Mouse (Mus musculus) hindbrain, embryonic 12.5 days (tissue): ENCODE data around the gene Sh3bp4. TPM values are rescaled to one million over a fixed set of nuclear protein-coding genes. Genes with fewer than 3 reads are reported as not detected.

Source experiments
- ATAC-seq: fragments of 200-750 bp; cut with Nextera tagmentation; 2 replicates; pipeline ENCODE4 v1.8.0; 2017; ENCODE audit warnings: moderate TSS enrichment; ENCODE audit not compliant: low FRiP score
- H3K27ac ChIP-seq: fragments of 300-500 bp; sonication (generic); 2 replicates; pipeline ENCODE4 v1.5.1; 2016; ENCODE audit warnings: mild to moderate bottlenecking
- H3K27me3 ChIP-seq: fragments of 300-500 bp; sonication (generic); 2 replicates; pipeline ENCODE4 v1.6.1; 2016; ENCODE audit warnings: mild to moderate bottlenecking
- H3K36me3 ChIP-seq: fragments of 300-500 bp; sonication (generic); 2 replicates; pipeline ENCODE4 v1.6.1; 2016; ENCODE audit warnings: mild to moderate bottlenecking
- H3K4me1 ChIP-seq: fragments of 300-500 bp; sonication (generic); 2 replicates; pipeline ENCODE4 v1.6.1; 2016
- H3K4me2 ChIP-seq: fragments of 300-500 bp; sonication (generic); replicated peaks from 2 replicates; pipeline ENCODE4 v1.6.1; 2016; ENCODE audit warnings: mild to moderate bottlenecking
- H3K4me3 ChIP-seq: fragments of 300-500 bp; sonication (generic); 2 replicates; pipeline ENCODE4 v1.5.1; 2016; ENCODE audit warnings: mild to moderate bottlenecking
- H3K9ac ChIP-seq: fragments of 300-500 bp; sonication (generic); 2 replicates; pipeline ENCODE4 v1.6.1; 2016; ENCODE audit warnings: mild to moderate bottlenecking, moderate library complexity
- H3K9me3 ChIP-seq: fragments of 300-500 bp; sonication (generic); replicated peaks from 2 replicates; pipeline ENCODE4 v1.6.1; 2016; ENCODE audit warnings: mild to moderate bottlenecking
- WGBS: fragments of 180-500 bp; shearing (Covaris S2); methylation state at CpG from one replicate; pipeline ENCODE4 v1.1.7; 2016; 5-methylcytosine and 5-hydroxymethylcytosine counted together
- polyA plus RNA-seq: library from polyadenylated mRNA; unstranded; fragments of >200 nt; fragmentation: Nextera tagmentation; extraction: Ambion mirVana; gene quantifications from 2 replicates; pipeline ENCODE4 v1.2.1, GENCODE M21; 2016

Gene Sh3bp4
- polyA plus RNA-seq, 1 experiment from 2014 or later, result 28.0 TPM

DNA sequence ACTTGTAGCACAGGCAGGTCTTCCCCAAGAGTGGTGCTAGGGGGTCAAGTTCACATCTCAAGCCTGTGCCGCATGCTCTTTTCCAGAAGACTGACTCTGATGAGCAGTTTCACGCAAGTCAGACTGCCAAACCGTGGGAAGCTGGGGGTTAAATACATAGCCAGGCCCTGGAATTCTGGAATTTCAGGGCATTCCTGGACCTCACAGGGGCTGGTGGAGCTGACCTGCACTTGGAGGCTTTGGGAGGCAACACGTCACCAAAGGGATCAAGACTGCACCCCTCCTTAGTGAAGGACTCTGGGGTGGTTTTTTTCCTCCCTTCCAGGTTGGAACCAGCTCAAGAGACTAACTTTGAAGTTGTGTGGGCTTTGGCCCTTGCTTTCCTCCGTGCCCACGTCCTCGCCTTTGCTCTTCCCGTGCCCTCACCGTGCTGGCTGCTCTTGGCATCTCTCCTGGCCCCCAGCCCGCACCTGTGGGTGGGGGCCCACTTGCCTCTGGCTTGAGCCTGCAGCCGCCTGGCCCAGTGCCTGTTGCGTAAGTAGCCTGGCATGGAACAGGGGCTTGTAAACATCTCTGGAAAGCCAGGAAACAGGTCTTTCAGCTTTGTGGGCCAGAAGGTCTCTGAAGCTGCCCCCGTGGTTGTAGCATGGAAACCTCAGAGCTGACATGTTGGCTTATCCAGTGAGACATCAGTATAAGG is 34.0 kb downstream of the Sh3bp4 start:
- WGBS, result 78% methylated on average over 13 of the region's 13 CpGs

GRCm38 (mm10) chr1:89105891-89106830 is 35.9 kb downstream of the Sh3bp4 start:
- ATAC-seq, result no peak
- Histone ChIP-seq H3K27me3 (no peaks in the 10 kb centered on the region), H3K9ac (no peak overlapping the region), H3K4me3 (no peak overlapping the region), H3K27ac (no peak overlapping the region), H3K9me3 (no peaks in the 10 kb centered on the region), H3K4me2 (no peak overlapping the region), H3K4me1 (peaks cover 72% of the 10 kb centered on the region), H3K36me3 (no peaks in the 10 kb centered on the region)
- 90% methylated on average over 18 of the region's 18 CpGs for WGBS

More for the DNA sequence above, 34.0 kb downstream of the Sh3bp4 start:
- no peak overlapping the region for H3K4me3 ChIP-seq
- no peak overlapping the region for H3K4me2 ChIP-seq
- no peaks in the 10 kb centered on the region for H3K27me3 ChIP-seq
- peaks cover 64% of the 10 kb centered on the region for H3K4me1 ChIP-seq
- H3K27ac ChIP-seq, result no peak overlapping the region
- no peaks in the 10 kb centered on the region for H3K36me3 ChIP-seq
- ATAC-seq, result no peak
- H3K9ac ChIP-seq, result no peak overlapping the region
- no peaks in the 10 kb centered on the region for H3K9me3 ChIP-seq

GRCm38 (mm10) chr1:89107466-89107865 is 37.3 kb downstream of the Sh3bp4 start:
- Histone ChIP-seq H3K36me3 (no peaks in the 10 kb centered on the region), H3K27me3 (no peaks in the 10 kb centered on the region), H3K4me3 (no peak overlapping the region), H3K4me2 (no peak overlapping the region), H3K9ac (no peak overlapping the region), H3K4me1 (peaks cover 68% of the 10 kb centered on the region), H3K27ac (no peak overlapping the region), H3K9me3 (no peaks in the 10 kb centered on the region)
- no peak for ATAC-seq
- WGBS, result 62% methylated on average over 6 of the region's 6 CpGs

- Histone ChIP-seq H3K9ac (no peak overlapping the region), H3K27me3 (no peaks in the 10 kb centered on the region), H3K9me3 (no peaks in the 10 kb centered on the region), H3K4me2 (no peak overlapping the region), H3K4me3 (no peak overlapping the region), H3K36me3 (no peaks in the 10 kb centered on the region), H3K4me1 (peaks cover 60% of the 10 kb centered on the region), H3K27ac (peak overlapping the region; percentile 30; the same call in 1 of the 2 replicates)
- WGBS, result 15% methylated on average over 6 of the region's 6 CpGs
- 0 out of 2 replicates have a peak, but pooled peaks have one; percentile 20 for ATAC-seq
Measured at GRCm38 (mm10) chr1:89108340-89108896, 38.2 kb downstream of the Sh3bp4 start.

- H3K4me2 ChIP-seq, result no peak overlapping the region
- H3K9me3 ChIP-seq, result no peaks in the 10 kb centered on the region
- peaks cover 47% of the 10 kb centered on the region for H3K4me1 ChIP-seq
- WGBS, result 58% methylated on average over 7 of the region's 7 CpGs
- H3K36me3 ChIP-seq, result no peaks in the 10 kb centered on the region
- H3K27me3 ChIP-seq, result no peaks in the 10 kb centered on the region
- no peak overlapping the region for H3K9ac ChIP-seq
- H3K27ac ChIP-seq, result no peak overlapping the region
- no peak overlapping the region for H3K4me3 ChIP-seq
- ATAC-seq, result no peak
Measured at GRCm38 (mm10) chr1:89109767-89110166, 39.6 kb downstream of the Sh3bp4 start.

- Histone ChIP-seq H3K4me1 (peaks cover 39% of the 10 kb centered on the region), H3K36me3 (no peaks in the 10 kb centered on the region), H3K9me3 (no peaks in the 10 kb centered on the region), H3K27me3 (no peaks in the 10 kb centered on the region), H3K4me2 (no peak overlapping the region), H3K4me3 (no peak overlapping the region), H3K9ac (no peak overlapping the region), H3K27ac (no peak overlapping the region)
- 89% methylated on average over 6 of the region's 6 CpGs for WGBS
- no peak for ATAC-seq
Measured at GRCm38 (mm10) chr1:89110767-89111534, 40.7 kb downstream of the Sh3bp4 start.

- Histone ChIP-seq H3K27me3 (no peaks in the 10 kb centered on the region), H3K9me3 (no peaks in the 10 kb centered on the region), H3K4me3 (no peak overlapping the region), H3K4me2 (no peak overlapping the region), H3K9ac (no peak overlapping the region), H3K36me3 (no peaks in the 10 kb centered on the region), H3K4me1 (peaks cover 26% of the 10 kb centered on the region), H3K27ac (no peak overlapping the region)
- WGBS, result 92% methylated on average over 1 of the region's 1 CpGs
- no peak for ATAC-seq
Measured at GRCm38 (mm10) chr1:89112544-89112943, 42.3 kb downstream of the Sh3bp4 start.

DNA sequence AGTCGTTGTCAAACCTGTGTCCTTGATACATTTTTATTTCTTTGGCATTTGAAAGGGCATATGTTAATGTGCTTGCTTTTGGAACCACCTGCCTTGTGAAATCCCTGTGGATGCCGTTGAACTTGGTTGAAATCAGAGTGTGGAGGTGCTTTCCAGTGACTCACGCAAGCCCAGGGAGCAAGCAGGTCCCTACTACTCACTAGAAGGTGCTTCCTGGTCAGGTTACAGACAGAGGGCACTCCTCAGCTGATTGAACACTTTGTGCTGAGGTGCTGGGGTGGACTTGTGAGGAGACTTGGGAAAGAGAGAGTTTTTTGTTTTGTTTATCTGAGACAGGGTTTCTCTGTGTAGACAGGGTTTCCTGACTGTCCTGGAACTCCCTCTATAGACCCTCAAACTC is 43.5 kb downstream of the Sh3bp4 start:
- no peak overlapping the region for H3K4me3 ChIP-seq
- H3K27me3 ChIP-seq, result no peaks in the 10 kb centered on the region
- H3K36me3 ChIP-seq, result no peaks in the 10 kb centered on the region
- no peak overlapping the region for H3K27ac ChIP-seq
- H3K9ac ChIP-seq, result no peak overlapping the region
- no peaks in the 10 kb centered on the region for H3K9me3 ChIP-seq
- WGBS, result 94% methylated on average over 3 of the region's 3 CpGs
- peaks cover 18% of the 10 kb centered on the region for H3K4me1 ChIP-seq
- no peak for ATAC-seq
- H3K4me2 ChIP-seq, result no peak overlapping the region

DNA sequence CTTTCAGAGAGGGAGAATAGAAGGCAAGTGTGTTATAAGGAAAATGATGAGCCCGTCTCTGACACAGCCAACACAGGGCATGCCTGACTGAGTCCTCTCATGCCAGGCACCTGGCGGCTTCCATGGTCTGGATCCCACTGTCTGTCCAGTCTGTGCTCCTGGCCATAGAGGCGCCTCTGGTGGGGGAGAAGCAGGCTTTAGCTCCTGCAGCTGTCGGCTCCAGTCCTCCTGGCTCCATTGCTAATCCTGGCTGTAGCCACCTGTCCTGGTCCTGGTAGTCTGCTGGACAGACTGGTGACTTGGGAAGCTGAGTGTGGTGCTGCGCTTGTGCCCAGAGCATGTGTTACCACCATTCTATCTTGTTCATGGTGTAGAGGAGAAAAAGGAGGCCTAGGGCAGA is 46.8 kb downstream of the Sh3bp4 start:
- peaks cover 29% of the 10 kb centered on the region for H3K4me1 ChIP-seq
- WGBS, result 81% methylated on average over 5 of the region's 5 CpGs
- H3K27me3 ChIP-seq, result no peaks in the 10 kb centered on the region
- H3K27ac ChIP-seq, result no peak overlapping the region
- H3K4me2 ChIP-seq, result no peak overlapping the region
- H3K4me3 ChIP-seq, result no peak overlapping the region
- H3K36me3 ChIP-seq, result no peaks in the 10 kb centered on the region
- no peak overlapping the region for H3K9ac ChIP-seq
- ATAC-seq, result no peak
- no peaks in the 10 kb centered on the region for H3K9me3 ChIP-seq

GRCm38 (mm10) chr1:89118076-89118475 is 47.9 kb downstream of the Sh3bp4 start:
- no peak overlapping the region for H3K9ac ChIP-seq
- H3K4me2 ChIP-seq, result no peak overlapping the region
- WGBS, result 86% methylated on average over 3 of the region's 3 CpGs
- H3K9me3 ChIP-seq, result no peaks in the 10 kb centered on the region
- H3K27ac ChIP-seq, result no peak overlapping the region
- no peak for ATAC-seq
- H3K27me3 ChIP-seq, result no peaks in the 10 kb centered on the region
- H3K4me1 ChIP-seq, result peaks cover 29% of the 10 kb centered on the region
- H3K36me3 ChIP-seq, result no peaks in the 10 kb centered on the region
- no peak overlapping the region for H3K4me3 ChIP-seq

DNA sequence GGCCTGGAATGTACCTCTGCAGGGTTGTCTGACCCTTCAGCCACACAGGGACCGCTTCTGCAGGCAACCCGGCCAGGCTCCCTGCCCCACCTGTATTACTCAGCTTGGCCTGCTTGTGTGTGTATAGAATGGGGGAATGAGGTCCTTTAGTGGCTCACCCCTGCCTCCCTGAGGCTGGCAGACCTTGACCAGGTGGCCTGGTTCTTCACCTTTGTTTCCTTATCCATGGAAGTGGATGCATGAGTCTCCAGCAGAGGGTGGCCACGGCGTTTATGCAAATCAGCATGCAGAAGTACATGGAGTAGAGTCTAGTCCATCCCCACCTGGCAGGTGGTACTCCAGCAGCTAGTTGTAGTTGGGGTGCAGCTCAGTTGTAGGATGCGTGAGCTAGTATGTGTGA is 48.6 kb downstream of the Sh3bp4 start:
- Histone ChIP-seq H3K36me3 (no peaks in the 10 kb centered on the region), H3K9me3 (no peaks in the 10 kb centered on the region), H3K9ac (no peak overlapping the region), H3K4me3 (no peak overlapping the region), H3K27ac (no peak overlapping the region), H3K4me2 (no peak overlapping the region), H3K27me3 (no peaks in the 10 kb centered on the region), H3K4me1 (peaks cover 29% of the 10 kb centered on the region)
- WGBS, result 82% methylated on average over 5 of the region's 5 CpGs
- no peak for ATAC-seq

DNA sequence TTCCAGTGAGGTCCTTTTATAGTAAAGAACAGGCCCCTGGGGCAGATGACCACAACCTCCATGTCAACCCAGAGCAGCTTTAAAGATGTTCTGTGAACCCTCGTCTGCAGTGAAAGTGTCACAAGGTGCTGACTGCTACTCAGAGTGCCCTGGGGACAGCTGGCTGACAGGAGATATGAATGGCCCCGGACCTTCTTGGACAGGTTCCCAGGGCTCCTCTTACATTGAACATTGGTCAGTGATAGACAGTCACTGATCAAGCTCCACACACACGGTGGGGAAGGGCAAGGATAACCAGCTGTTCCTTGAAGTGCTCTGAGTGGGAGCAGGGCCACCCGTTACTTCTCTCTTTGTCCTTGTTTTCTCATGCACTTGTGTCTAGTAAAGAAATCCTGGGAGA is 50.1 kb downstream of the Sh3bp4 start:
- Histone ChIP-seq H3K36me3 (no peaks in the 10 kb centered on the region), H3K4me1 (peaks cover 29% of the 10 kb centered on the region), H3K27me3 (no peaks in the 10 kb centered on the region), H3K27ac (no peak overlapping the region), H3K9ac (no peak overlapping the region), H3K4me3 (no peak overlapping the region), H3K4me2 (no peak overlapping the region), H3K9me3 (no peaks in the 10 kb centered on the region)
- WGBS, result 65% methylated on average over 4 of the region's 4 CpGs
- no peak for ATAC-seq
